Mouse (Mus musculus) ES-E14 (cell line): ENCODE measurements at regions not wholly inside any gene's neighbourhood (a gene's known extent, or its start where the extent isn't known, plus 50 kb on each side); places are given as distances from the start of the nearest gene placed in this dataset.

Experiments
- HCFC1 ChIP-seq: IDR thresholded peaks from 2 replicates; pipeline ENCODE4 v1.6.1; 2012; ENCODE audit warnings: low read length, inconsistent platforms, borderline replicate concordance; ENCODE audit not compliant: insufficient read depth
- MAFK ChIP-seq: IDR thresholded peaks from 2 replicates; pipeline ENCODE4 v1.6.1; 2014; ENCODE audit warnings: mild to moderate bottlenecking, low read depth, low read length, inconsistent platforms; ENCODE audit not compliant: insufficient read depth

GRCm38 (mm10) chr10:121202531-121202930, 148.5 kb downstream of the Tbc1d30 start:
- TF ChIP-seq HCFC1: no peak
- TF ChIP-seq MAFK: no peak
